Mouse (Mus musculus) kidney, postnatal 0 days (tissue): ENCODE results near the gene Cfap43. TPM values are rescaled to one million over a fixed set of nuclear protein-coding genes. Genes with fewer than 3 reads are reported as not detected.
A peak's percentile ranks its signal among the peaks of the same experiment; 100 is the strongest.

Experiments used
- ATAC-seq: fragments of 200-750 bp; cut with Nextera tagmentation; replicated peaks from 2 replicates; pipeline ENCODE4 v1.8.0; 2017; ENCODE audit warnings: low read depth, moderate number of reproducible peaks, moderate TSS enrichment, moderate library complexity; ENCODE audit not compliant: low FRiP score
- DNase-seq: peaks from one replicate; pipeline ENCODE4 v3.0.0-alpha.2; 2016; ENCODE audit warnings: low spot score
- H3K27ac ChIP-seq: fragments of 300-500 bp; sonication (generic); 2 replicates; pipeline ENCODE4 v1.5.1; 2014; ENCODE audit warnings: mild to moderate bottlenecking
- H3K27me3 ChIP-seq: fragments of 300-500 bp; sonication (generic); 2 replicates; pipeline ENCODE4 v1.6.1; 2014; ENCODE audit warnings: low read length, mixed read lengths; ENCODE audit not compliant: insufficient read depth
- H3K36me3 ChIP-seq: fragments of 300-500 bp; sonication (generic); 2 replicates; pipeline ENCODE4 v1.6.1; 2014; ENCODE audit warnings: low read length, mixed read lengths; ENCODE audit not compliant: insufficient read depth
- H3K4me1 ChIP-seq: fragments of 300-500 bp; sonication (generic); replicated peaks from 2 replicates; pipeline ENCODE4 v1.6.1; 2014; ENCODE audit warnings: antibody characterized with exemption, low read length, mixed read lengths; ENCODE audit not compliant: insufficient read depth
- H3K4me2 ChIP-seq: fragments of 300-500 bp; sonication (generic); 2 replicates; pipeline ENCODE4 v1.6.1; 2014; ENCODE audit warnings: mild to moderate bottlenecking, low read length, moderate library complexity, mixed read lengths
- H3K4me3 ChIP-seq: fragments of 300-500 bp; sonication (generic); replicated peaks from 2 replicates; pipeline ENCODE4 v1.5.1; 2014; ENCODE audit warnings: low read depth, low read length
- H3K9ac ChIP-seq: fragments of 300-500 bp; sonication (generic); 2 replicates; pipeline ENCODE4 v1.6.1; 2014; ENCODE audit warnings: low read depth, low read length
- H3K9me3 ChIP-seq: fragments of 300-500 bp; sonication (generic); replicated peaks from 2 replicates; pipeline ENCODE4 v1.6.1; 2016; ENCODE audit warnings: low read length, inconsistent platforms, mixed read lengths
- CTCF ChIP-seq: IDR thresholded peaks from 2 replicates; pipeline ENCODE4 v1.5.1; 2016; ENCODE audit warnings: antibody characterized with exemption, low read depth, mild to moderate bottlenecking, moderate library complexity
- WGBS: fragments of 180-500 bp; shearing (Covaris S2); extraction: QIAGEN DNeasy Blood & Tissue Kit; methylation state at CpG from one replicate; pipeline ENCODE4 v1.1.7; 2014; 5-methylcytosine and 5-hydroxymethylcytosine counted together
- polyA plus RNA-seq: library from polyadenylated mRNA; unstranded; fragments of >200 nt; fragmentation: Nextera tagmentation; extraction: Ambion mirVana; gene quantifications from 2 replicates; pipeline ENCODE4 v1.2.1, GENCODE M21; 2015

The Cfap43 gene
- polyA plus RNA-seq, 1 experiment from 2014 or later = 0.16 TPM

DNA sequence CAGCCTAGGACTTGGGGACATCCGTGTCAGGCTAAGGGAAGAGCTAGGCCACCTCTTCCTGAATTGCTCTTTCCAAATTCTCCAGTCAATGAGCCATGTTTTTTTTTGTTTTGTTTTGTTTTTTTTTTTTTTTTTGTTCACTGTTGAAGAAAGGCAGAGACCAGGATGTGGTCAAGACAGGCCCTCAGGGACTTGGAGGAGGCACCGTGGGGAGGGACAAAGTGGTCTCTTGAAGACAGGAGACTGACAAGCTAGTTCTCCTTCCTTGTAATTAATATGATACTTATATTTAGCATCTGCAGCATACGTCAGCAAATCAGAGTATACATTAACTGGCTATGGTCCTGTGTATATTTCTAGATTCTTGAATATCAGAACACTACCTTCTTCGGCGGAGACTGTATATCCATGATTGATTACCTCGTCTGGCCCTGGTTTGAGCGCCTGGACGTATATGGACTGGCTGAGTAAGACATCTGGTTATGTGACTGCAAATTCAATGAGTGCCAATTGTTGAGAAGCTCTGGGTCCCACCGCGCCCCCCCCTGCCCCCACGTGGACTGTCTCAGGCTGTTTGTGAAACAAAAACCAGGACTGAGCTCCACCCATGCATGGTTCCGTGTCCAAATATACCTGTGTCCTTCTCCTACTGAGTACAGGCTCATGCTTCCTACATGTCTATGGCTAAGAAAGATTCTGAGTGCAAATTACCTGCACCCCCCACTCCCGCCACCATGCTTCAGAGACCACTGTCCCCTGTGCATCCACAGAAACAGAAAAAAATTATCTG, 34.6 kb downstream of the Cfap43 start:
- Histone ChIP-seq H3K4me1 (peaks cover 13% of the 10 kb centered on the region; the same call in 1 of the 2 replicates), H3K4me2 (no peak overlapping the region), H3K9me3 (no peaks in the 10 kb centered on the region), H3K9ac (no peak overlapping the region), H3K4me3 (no peak overlapping the region), H3K27ac (no peak overlapping the region), H3K27me3 (no peaks in the 10 kb centered on the region), H3K36me3 (no peaks in the 10 kb centered on the region)
- WGBS = 63% methylated on average over 13 of the region's 13 CpGs
- peak; percentile 11; the same call in 1 of the 2 replicates for ATAC-seq
- DNase-seq = no peak
- TF ChIP-seq CTCF = no peak

- no peak for ATAC-seq
- WGBS = 54% methylated on average over 9 of the region's 9 CpGs
- H3K4me1 ChIP-seq = peaks cover 13% of the 10 kb centered on the region; the same call in 1 of the 2 replicates
Measured at GRCm38 (mm10) chr19:47882882-47883254, 36.2 kb downstream of the Cfap43 start.

GRCm38 (mm10) chr19:47882151-47882881, 36.8 kb downstream of the Cfap43 start:
- Histone ChIP-seq H3K9ac (no peak overlapping the region), H3K27me3 (no peaks in the 10 kb centered on the region), H3K27ac (no peak overlapping the region), H3K9me3 (no peaks in the 10 kb centered on the region), H3K36me3 (no peaks in the 10 kb centered on the region), H3K4me2 (no peak overlapping the region), H3K4me3 (no peak overlapping the region), H3K4me1 (peaks cover 13% of the 10 kb centered on the region; the same call in 1 of the 2 replicates)
- DNase-seq (peak; percentile 94), ATAC-seq (0 out of 2 replicates have a peak, but pooled peaks have one; percentile 33)
- WGBS = 25% methylated on average over 11 of the region's 11 CpGs
- TF ChIP-seq CTCF = peak; percentile 100

More at GRCm38 (mm10) chr19:47882882-47883254, 36.2 kb downstream of the Cfap43 start:
- no peaks in the 10 kb centered on the region for H3K36me3 ChIP-seq
- H3K27me3 ChIP-seq = no peaks in the 10 kb centered on the region
- no peak overlapping the region for H3K9ac ChIP-seq
- no peaks in the 10 kb centered on the region for H3K9me3 ChIP-seq
- no peak for DNase-seq
- no peak overlapping the region for H3K4me3 ChIP-seq
- H3K27ac ChIP-seq = no peak overlapping the region
- H3K4me2 ChIP-seq = no peak overlapping the region
- TF ChIP-seq CTCF = no peak

- DNase-seq = no peak
Measured at GRCm38 (mm10) chr19:47881538-47881937, 37.5 kb downstream of the Cfap43 start.

DNA sequence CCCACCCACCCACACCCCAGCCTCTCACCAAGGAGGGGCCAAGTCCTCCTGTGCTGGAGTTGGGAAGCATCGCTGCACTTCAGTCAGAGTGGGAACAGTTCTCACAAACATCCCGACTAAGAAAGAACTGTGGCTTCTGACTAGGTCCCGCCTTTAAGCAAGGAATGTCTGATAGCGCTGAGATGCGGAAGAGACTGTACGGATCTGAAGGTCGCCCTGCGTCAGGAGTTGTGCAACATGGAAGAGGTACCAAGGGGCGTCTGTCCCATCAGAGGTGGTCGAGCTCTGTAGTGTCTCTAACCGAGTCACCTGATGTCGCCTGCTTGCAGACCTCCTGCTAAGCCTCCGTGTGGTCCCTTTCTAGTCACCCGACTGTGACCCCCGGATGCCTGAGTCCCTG, 42.8 kb downstream of the Cfap43 start:
- H3K4me2 ChIP-seq = no peak overlapping the region
- no peaks in the 10 kb centered on the region for H3K4me1 ChIP-seq
- H3K9ac ChIP-seq = no peak overlapping the region
- no peak overlapping the region for H3K4me3 ChIP-seq
- H3K36me3 ChIP-seq = no peaks in the 10 kb centered on the region
- ATAC-seq (no peak), DNase-seq (no peak)
- 75% methylated on average over 15 of the region's 15 CpGs for WGBS
- no peaks in the 10 kb centered on the region for H3K9me3 ChIP-seq
- no peak overlapping the region for H3K27ac ChIP-seq
- TF ChIP-seq CTCF = no peak
- H3K27me3 ChIP-seq = no peaks in the 10 kb centered on the region

More at GRCm38 (mm10) chr19:47881538-47881937, 37.5 kb downstream of the Cfap43 start:
- no peak overlapping the region for H3K4me2 ChIP-seq
- H3K27me3 ChIP-seq = no peaks in the 10 kb centered on the region
- no peak overlapping the region for H3K4me3 ChIP-seq
- no peak for TF ChIP-seq CTCF
- 79% methylated on average over 7 of the region's 7 CpGs for WGBS
- H3K36me3 ChIP-seq = no peaks in the 10 kb centered on the region
- ATAC-seq = no peak
- H3K27ac ChIP-seq = no peak overlapping the region
- H3K4me1 ChIP-seq = peaks cover 13% of the 10 kb centered on the region; the same call in 1 of the 2 replicates
- no peak overlapping the region for H3K9ac ChIP-seq
- no peaks in the 10 kb centered on the region for H3K9me3 ChIP-seq

DNA sequence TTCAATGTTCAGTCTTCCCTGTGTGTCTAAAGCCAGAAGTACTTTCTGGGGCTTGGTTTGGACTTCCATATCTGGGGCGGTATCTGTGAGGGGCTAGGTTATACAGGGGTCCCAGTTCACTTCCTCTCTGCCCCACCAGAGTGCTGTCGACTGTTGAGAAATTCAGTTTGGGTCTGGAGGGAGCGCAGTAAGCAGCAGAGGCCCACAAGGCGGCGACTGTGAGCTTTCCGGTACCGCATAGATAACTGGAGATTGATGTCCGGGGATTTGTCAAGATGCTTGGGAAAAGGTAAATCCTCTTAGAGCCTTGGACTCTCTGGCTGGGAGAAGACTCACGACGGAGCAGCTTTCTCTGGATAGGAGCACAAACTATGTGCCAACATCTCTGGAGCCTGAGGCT, 47.6 kb downstream of the Cfap43 start:
- H3K36me3 ChIP-seq = no peaks in the 10 kb centered on the region
- no peaks in the 10 kb centered on the region for H3K27me3 ChIP-seq
- ATAC-seq = no peak
- peak; percentile 57 for TF ChIP-seq CTCF
- no peak overlapping the region for H3K9ac ChIP-seq
- DNase-seq = peak; percentile 43
- H3K9me3 ChIP-seq = no peaks in the 10 kb centered on the region
- H3K4me2 ChIP-seq = no peak overlapping the region
- no peaks in the 10 kb centered on the region for H3K4me1 ChIP-seq
- 34% methylated on average over 10 of the region's 10 CpGs for WGBS
- H3K4me3 ChIP-seq = no peak overlapping the region
- no peak overlapping the region for H3K27ac ChIP-seq
